In the genomic region with DNA sequence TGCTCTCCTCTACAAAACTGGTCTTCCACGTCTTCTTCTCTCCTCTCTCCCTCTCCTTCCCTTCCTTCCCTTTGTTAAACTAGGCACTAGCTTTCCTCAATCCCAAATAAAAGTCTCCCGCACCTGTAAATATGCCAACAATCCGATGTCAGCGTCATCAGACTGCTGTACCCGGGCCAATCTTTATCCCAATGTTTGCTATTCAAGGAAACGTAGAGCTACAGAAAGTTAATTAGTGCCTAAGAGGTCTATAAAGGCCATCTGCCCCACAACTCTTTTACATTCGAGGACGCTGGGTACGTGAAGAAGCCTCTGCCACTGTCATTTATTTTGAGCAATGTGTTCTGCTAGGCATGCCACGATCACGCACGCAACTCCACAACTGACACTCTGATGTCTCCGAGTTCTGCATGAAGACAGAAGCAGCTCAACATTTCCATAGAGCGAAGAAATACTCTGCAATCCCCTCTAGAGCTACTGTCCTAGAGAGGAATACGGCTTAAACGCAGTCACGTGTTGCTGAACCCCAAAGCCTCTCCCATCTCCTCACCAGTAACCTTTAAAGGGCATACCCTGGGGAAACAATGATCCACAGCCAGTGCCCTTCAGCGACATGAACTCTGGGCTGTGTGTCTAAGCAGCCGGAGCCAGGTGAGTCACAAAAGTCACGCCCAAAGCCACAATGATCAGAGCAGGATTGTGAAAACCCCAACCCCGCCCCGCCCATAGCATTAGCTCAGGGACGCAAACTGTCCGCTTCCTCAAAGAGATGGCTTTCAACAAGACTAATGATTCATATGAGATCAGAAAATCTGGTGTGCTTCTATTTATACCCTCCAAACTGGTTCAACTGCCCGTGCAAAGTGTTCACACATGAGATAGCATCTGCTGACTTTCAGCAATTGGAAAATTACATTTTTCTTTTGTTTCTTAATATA, we compare ENCODE assay signal across 10 mouse cellular contexts.
DNase-seq lines count a peak whose midpoint lies in the region; ATAC-seq lines count a peak whose summit lies in the region.
"Had no signal": no experiment of that assay in that cellular context is flagged by ENCODE, and none has a peak within 500 bp of the region (broad histone marks: within the 10 kb centered on the region; RNA-seq: fewer than 3 reads in every experiment).

No protein-coding gene starts in this region.

- H3K27me3 ChIP-seq in forebrain, embryonic 16.5 days (replicated peaks; ENCODE audit: control insufficient read depth, insufficient read depth, low read length), result no peaks in the 10 kb centered on the region
- H3K27me3 ChIP-seq: neural tube, embryonic 15.5 days had no signal

- no peak overlapping the region for H3K9ac ChIP-seq in forebrain, embryonic 16.5 days (replicated peaks; ENCODE audit: low read depth, low read length)
- H3K9ac ChIP-seq: neural tube, embryonic 15.5 days had no signal

- H3K9me3 ChIP-seq in forebrain, embryonic 16.5 days (ENCODE audit: control insufficient read depth, low read length), result no peaks in the 10 kb centered on the region
- H3K9me3 ChIP-seq: neural tube, embryonic 15.5 days had no signal

- WGBS in forebrain, embryonic 16.5 days, result 70% methylated on average over 25 of the region's 25 CpGs

- no peaks in the 10 kb centered on the region for H3K36me3 ChIP-seq in forebrain, embryonic 16.5 days (ENCODE audit: control insufficient read depth, insufficient read depth)
- H3K36me3 ChIP-seq: neural tube, embryonic 15.5 days had no signal

- ATAC-seq in megakaryocyte, adult 5-6 weeks (ENCODE audit: poor library complexity, severe bottlenecking), result peak; percentile 92
- ATAC-seq in forebrain, embryonic 16.5 days, result no peak

- H3K4me1 ChIP-seq in forebrain, embryonic 16.5 days (replicated peaks; ENCODE audit: control insufficient read depth, insufficient read depth, low read length), result peaks cover 6% of the 10 kb centered on the region; the same call in 1 of the 2 replicates
- H3K4me1 ChIP-seq: neural tube, embryonic 15.5 days had no signal

- no peak overlapping the region for H3K27ac ChIP-seq in forebrain, embryonic 16.5 days (ENCODE audit: low read length)
- H3K27ac ChIP-seq: heart, adult 2 months; neural tube, embryonic 15.5 days had no signal

- no peak overlapping the region for H3K4me3 ChIP-seq in forebrain, embryonic 16.5 days (replicated peaks; ENCODE audit: low read length)
- H3K4me3 ChIP-seq: heart, adult 2 months; neural tube, embryonic 15.5 days had no signal

- H3K4me2 ChIP-seq in forebrain, embryonic 16.5 days (ENCODE audit: low read length), result no peak overlapping the region
- H3K4me2 ChIP-seq: neural tube, embryonic 15.5 days had no signal

- peak; percentile 85 for DNase-seq in 3134 (ENCODE audit: extremely low read depth, insufficient read length, low spot score)
- DNase-seq in CD4-positive helper T cell, adult 2 months (ENCODE audit: low read depth, low spot score), result peak; percentile 86
- DNase-seq in brain, adult 2 months (ENCODE audit: low read depth, low spot score), result peak; percentile 45
- no peak for DNase-seq in right cerebral cortex, adult 18-20 months
- DNase-seq in ovary, postnatal 36 days (ENCODE audit: low spot score), result no peak
- no peak for DNase-seq in adipocyte (ENCODE audit: low spot score)

Comparison
In these comparisons a context has a peak if more than half of its experiments do, and no peak if none do; other contexts are left out.
1. DNase-seq: peak in 3134 (single experiment), CD4-positive helper T cell, adult 2 months (single experiment) and brain, adult 2 months (single experiment); none in right cerebral cortex, adult 18-20 months (single experiment), ovary, postnatal 36 days (single experiment) and adipocyte (single experiment).